Mouse (Mus musculus) kidney, adult 18-20 months (tissue): ENCODE measurements around the gene Specc1l.
"Not testable (repeated sequence)": the region's sequence is repeated elsewhere in the genome, so short reads cannot be mapped to it uniquely, and the experiment has no call there.

ENCODE experiments used
- DNase-seq: peaks from one replicate; pipeline ENCODE4 v3.0.0; 2021

Specc1l gene

DNA sequence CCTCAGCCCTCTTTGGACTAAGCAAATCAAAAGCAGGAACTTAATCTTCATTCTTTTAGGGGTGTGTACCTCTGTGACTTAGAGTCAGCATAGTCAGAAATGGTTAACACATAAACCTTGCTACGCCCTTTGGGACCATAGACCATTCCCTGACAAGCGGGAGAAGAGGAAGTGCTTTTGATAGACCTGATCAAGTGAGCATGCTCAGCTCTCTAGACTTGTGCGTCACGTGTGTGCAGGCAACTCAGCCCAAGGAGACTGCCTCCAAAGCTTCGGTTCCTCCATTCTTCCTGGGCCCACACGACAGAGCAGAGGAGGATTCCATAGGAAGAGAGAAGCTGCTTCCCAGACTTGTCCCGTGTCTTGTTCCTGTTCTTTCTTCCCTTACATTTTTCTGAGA, 76.7 kb downstream of the Specc1l start:
- DNase-seq = no peak

DNA sequence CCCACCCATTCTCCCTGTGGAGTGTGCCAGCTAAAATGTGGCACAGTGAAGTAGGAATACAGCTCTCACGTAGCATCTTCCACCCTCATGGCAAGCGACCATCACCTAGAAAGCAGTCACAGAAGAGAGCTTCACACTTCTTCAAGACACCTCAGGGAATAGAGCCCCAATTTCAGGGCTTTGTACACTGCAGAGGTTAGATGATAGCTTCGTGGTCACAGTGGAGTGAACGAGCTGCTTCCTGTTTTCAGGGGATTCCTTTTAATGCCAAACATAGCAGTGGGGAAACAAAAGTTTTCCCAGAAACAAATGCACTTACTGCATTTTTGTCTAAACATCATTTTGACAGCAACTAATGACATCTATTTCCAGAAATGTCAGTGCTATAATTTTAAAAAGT, 77.5 kb downstream of the Specc1l start:
- no peak for DNase-seq

DNA sequence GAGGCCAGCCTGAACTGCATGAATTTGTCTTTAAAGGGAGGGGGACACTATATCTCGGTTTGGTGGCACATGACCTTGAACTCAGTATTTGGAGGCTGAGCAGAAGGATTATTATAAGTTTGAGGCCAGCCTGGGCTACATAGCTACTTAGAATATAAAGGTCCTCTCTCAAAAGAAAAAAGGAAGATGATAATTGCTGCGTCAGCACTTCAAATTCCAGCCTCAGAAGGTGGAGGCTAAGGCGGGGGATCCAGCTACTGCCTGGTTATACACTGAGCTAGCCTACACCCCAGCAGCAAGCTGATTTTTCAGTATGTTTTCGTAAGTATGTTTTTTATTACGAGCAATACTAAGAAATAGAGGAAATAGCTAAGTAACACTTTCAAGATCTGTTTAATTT, 78.8 kb downstream of the Specc1l start:
- no peak for DNase-seq

DNA sequence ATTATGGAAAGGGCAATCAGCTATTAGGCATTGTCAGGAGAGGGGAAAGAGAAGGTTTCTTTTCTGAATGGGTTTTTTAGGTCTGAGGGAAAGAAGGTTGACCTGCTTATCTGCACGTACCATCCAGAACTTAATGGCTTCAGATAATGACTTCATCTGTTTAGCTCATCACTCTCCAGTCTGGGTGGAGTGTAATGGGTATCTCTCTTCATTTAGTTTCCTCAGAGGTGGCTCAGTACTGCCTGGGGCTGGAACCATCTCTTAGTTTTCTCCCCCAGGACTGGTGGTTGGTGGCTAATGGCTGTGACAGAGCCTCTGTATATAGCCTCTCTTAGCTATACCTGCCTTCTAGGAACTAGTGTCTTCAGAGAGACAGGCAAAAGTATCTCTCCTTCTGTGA, 79.5 kb downstream of the Specc1l start:
- DNase-seq = no peak

DNA sequence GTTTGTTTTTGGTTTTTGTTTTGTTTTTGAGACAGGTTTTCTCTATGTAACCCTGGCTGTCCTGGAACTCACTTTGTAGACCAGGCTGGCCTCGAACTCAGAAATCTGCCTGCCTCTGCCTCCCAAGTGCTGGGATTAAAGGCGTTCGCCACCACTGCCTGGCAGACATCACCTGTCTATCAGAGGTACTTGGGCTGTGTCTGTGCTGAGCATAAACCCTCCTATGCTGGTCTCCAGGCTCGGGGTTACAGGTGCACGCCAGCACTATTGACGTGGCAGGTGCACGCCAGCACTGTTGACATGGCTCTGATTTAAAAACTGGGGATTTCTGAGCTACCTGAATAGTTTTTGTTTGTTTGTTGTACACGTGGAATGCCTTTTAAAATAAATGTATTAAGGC, 80.3 kb downstream of the Specc1l start:
- DNase-seq = not testable (repeated sequence)

DNA sequence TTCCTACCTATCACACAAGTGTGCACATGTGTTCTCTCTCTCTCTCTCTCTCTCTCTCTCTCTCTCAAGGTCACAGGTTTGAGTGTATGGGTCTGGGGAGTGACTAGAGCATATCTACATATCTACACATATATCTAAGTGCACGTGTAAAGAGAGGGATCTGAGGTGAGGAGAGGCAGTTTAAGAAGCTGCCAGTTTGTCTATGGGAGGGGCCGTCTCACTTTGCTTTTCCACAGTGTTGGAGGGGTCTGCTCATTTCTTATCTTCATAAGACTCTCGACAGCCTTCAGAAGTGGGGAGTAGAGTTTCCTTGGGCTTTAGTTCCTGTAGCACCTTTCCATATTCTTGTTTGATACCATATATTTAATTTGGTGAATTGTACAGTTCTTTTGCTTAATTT, 81.4 kb downstream of the Specc1l start:
- no peak for DNase-seq

DNA sequence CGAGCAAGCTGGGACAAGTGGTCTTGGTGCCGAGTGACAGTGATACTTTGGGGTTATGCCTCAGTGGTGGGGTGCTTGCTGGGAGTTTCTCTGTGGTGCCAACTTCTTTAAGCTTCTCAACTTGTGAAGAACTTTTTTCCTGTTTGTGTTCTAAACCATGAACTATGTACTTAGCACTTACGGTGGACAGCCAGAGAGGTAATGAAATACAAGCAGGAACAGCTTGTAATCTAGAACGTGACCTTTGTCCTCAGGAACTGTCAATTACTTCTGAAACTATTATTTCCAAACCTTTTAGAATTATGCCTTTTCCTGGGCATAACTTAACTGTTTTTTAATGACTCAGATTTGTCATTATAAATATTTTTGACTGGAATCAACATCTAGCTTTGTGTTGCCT, 82.5 kb downstream of the Specc1l start:
- DNase-seq = no peak

DNA sequence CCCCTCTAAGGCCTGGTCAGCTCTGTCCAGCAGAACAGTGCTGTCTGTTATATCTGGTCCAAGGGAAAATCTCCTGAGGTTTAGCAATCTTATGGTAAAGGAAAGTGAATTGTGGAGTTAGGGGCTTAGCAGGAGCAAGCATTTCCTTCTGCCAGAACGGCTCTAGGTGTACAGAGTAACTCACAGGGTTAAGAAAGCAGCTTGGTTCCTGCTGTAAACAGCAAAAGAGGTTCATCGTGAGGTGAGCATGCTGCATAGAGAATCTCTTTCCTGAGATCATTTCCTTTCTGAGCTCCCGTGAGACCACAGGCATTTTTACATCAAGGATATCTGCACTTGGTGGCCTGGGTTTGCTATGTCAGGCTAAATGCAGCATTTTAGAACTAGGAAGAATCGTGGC, 83.1 kb downstream of the Specc1l start:
- DNase-seq = no peak

DNA sequence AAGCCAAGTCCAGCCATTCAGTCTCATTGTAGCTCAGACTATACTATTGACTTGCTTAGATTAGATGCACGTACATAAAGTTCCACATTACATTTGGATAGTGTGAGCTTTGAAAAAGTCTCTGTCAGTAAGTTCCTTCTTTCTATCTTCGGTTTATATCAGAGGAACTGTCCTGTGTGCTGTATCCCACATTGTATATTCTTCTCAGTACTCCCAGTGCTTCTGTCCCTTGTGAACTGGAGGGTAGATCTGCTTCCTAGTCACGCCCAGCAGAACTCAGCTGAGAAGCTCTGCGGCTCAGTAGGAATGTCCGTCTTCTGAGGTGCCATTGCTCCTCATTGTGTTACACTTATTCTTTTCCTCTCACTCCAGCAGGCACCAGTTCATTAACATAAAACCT, 86.7 kb downstream of the Specc1l start:
- DNase-seq = no peak

DNA sequence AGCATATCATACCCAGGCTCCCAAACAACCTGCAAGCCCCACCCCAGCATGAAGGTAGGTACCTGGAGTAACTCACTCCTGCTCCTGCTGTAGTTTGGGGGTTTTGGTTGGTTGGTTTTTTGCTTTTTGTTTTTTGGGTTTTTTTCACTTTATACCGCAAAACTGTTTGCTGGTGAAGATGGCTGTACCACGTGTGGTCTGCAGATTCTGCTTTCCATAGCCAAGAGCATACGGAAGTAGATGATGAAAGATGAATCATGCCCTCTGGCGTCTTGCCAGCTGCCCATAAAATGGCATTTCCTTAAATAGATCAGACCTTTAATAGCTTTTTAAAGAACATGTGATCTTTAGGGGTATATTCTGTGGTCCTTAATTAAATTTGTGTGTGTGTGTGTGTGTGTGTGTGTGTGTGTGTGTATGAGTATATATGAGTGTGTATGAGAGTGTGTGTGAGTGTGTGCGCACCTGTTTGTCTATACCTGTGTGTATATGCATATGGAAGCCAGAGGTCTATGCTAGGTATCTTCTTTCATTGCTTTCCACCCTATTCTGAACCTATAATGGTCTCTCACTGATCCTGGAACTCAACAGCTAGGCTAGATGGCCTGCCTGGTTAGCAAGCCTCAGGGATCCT, 88.0 kb downstream of the Specc1l start:
- DNase-seq = peak; percentile 53

DNA sequence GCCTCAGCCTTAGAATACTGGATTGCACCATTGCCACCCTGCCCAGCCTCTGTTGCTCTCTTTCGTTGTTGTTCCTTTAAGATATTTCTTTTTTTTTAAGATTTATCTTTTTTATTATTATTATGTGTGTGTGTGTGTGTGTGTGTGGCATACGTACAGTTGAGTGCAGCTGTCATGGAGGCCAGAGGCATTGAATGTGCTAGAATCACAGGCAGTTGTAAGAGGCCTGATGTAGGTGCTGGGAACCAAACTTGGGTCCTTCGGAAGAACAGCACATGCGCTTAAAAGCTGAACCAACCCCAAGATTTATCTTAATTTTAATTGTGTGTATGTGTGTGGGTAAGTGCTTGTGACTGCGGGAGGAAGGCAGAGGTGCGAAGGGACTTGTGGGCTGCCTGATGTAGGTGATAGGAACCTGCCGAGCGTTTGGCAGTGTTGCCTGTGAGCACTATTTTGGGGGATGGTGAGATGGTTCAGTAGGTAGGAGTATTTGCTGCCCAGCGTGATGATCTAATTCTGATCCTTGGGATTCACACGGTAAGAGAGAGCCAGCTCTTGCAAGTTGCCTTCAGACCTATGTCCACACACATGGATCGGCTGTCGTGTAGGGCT, 89.4 kb downstream of the Specc1l start:
- no peak for DNase-seq

DNA sequence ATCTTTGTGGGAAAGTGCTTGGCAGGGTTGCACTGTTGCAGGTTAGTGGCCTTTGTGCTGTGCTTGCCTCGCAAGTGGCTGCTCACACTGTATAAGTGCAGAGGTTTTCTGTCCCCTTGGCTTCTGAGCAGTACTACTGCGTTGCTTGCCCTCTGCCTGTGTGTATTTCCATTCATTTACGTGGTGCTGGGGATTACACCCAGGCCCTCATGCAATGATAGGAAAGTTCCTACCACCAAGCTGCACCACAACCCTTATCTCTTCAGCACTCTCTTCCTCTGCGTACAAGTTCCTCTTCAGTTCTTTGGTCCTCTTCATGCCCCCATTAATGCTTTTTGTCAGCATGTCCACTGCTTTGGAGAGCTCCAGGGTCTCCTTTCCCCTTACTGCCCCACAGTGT, 90.1 kb downstream of the Specc1l start:
- no peak for DNase-seq

DNA sequence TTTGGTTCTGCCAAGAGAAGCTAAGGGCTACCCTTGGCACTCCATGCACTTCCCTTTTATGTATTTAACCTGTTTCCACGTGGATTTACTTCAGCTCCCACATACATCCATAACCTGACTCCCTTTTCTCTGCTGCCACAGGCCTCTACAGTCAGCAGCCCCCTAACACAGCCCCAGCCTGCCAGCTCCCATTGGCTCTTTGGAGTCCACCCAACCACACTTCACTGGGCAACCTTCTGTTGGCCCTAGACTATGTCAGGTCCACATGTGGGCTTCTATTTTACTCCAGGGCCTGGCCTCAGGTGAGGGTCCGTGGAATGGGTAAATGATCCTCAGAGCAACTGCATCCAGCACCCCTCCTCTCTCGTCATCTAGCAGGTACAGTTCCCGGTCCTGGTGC, 90.7 kb downstream of the Specc1l start:
- DNase-seq = no peak

DNA sequence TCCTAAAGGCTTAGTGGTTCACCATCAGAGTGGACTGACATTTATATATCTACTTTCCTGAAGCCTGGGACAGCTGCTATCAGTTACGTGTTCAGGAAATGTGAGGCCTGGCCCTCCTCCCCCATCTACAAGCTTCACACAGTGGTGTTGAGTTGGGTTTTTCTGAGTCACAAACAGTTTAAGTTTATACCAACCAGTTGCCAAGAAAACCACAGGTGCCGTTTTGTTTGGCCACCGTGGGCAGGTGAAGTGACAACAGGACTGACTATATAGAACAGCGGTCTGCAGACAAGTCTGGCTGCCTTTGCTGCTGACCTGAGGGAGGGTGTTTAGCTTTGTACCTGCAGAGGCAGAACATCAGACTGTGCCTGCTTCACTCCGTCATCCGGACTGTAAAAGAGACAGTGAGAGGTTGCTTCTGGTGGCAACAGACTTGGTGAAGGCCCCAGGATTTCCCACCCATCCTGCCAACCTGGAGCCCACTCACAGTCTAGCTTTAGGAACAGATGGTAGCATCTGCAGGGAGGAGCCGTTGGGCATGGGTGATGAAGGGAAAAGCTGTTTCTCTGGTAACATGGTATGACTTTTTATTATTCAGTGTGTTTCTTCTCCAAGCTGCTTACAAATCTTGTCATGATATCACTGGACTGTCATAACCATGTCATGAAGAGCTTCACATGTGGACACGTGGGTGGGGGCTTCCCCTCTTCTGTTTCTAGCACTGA, 91.6 kb downstream of the Specc1l start:
- DNase-seq = no peak

DNA sequence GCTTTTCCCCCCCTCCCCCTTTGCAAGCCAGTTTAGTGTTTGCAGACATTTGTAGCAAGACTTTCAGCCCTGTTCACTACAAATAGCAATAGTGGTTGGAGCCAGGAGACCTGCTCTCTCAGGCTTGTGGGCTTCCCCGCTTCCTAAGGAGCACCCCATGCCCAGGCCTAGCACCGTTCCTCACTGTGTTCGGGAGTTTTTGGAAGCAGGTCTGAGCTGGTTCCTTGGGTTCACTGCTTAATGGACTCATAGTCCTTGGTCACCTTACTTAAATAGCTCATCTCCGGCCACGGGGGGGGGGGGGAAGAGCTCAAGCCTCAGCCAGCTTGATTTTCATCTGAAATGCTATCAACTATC, 92.2 kb downstream of the Specc1l start:
- no peak for DNase-seq

DNA sequence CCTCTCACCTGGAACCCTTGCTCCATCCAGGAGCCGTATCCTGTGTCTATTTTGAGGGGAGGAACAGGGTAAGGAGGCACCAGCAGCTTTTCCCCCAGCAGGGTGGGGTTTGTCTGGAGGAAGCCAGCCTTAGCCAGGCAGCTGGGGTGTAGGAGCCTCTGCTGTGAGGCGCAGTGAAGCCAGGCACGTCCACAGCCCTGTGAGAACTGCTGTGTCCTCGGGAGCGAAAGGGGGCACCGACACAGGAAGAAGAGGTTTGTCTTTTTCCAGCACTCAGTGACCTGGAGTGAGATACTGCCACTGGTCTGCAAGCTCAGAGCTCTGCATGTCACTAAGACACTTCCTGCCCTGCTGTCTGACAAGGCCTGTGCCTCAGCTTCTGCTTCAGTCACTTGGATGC, 92.5 kb downstream of the Specc1l start:
- DNase-seq = no peak

DNA sequence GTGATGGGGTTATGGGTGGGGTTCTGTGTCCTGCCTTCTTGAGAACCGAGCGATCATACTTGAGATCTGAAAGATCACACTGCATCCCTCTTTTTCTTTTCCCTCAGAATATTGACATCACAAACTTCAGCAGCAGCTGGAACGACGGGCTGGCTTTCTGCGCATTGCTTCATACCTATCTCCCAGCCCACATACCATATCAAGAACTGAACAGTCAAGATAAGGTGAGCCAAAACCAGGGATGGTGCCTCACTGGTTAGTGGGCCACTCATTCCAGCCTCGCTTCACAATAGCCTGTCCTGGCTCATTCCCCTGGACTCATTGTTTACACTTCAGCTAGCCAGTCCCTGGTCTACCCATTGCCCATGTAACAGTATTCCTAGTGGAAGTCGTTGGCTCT, 95.3 kb downstream of the Specc1l start:
- DNase-seq = no peak

DNA sequence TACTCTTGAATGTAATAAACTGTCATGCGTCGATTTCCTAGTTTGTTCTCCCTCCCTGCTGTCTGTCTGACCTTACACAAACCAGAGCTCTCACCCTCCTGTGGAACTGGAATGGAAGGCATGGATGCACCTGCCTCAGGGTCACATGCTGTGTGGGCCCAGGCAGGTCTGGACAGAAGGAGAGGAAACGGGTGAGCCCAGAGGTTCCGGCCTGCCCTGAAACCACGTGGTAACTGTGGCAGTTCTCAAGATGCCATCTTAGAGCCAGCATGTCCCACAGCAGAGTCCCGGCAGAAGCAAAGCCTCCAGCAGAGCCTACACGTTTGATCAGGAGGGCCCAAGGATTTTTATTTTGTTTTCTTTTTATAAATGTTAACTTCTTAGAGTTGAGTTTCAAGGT, 100.5 kb downstream of the Specc1l start:
- no peak for DNase-seq

DNA sequence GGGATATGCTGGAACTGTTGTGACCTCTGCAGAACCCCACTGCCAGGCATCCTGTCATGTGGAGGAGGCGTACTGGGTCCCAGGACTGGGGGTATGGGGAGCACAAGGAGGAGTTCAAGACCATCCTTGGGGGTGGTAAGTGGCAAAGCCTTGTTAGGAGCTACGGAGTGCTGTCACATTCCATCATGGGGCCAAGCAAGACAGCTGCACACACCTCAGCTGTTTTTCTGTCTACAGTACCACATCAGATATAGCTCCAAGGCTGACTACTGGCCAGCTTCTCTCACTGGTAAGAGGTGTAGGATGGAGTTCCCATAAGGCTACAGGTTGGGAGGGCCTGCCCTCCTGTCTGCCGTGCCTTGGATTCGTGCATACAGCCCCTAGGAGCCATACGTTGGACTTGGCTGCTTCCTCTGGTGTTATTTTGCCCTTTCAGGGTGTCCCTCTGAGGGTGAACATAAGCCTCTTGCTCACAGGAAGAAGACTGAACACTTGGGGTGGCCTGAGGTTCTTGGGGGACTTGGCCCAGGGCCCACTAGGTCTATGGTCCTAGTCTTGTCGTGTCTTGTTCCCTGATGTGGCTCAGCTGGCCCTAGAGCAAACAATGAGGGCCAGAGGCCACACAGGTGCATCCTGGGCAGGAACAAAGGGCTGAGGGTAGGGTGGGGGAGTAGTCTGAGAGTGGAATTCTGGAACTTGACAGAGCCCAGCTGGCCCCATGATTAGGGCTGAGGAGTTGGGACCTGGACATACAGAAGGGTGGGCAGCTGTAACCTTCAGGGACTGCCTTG, 102.5 kb downstream of the Specc1l start:
- DNase-seq = peak; percentile 23

DNA sequence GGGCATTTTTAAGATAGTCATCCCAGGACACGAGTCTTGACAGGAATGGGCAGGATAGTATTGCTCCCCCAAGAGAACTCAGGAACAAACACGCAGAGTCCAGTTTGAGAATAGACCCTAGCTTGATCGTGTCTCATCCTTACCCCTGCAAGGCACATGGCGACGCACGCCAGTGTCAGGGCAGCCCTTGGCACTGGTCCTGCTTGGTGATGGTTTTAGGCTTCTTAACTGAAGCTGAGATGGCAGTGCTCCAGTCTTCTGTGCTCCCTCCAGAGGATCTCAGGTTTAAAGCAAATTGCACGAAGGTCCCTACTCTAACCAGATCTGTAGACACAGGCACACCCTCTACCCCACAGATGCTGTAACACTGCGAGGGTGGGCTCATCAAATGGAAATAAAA, 103.9 kb downstream of the Specc1l start:
- no peak for DNase-seq

DNA sequence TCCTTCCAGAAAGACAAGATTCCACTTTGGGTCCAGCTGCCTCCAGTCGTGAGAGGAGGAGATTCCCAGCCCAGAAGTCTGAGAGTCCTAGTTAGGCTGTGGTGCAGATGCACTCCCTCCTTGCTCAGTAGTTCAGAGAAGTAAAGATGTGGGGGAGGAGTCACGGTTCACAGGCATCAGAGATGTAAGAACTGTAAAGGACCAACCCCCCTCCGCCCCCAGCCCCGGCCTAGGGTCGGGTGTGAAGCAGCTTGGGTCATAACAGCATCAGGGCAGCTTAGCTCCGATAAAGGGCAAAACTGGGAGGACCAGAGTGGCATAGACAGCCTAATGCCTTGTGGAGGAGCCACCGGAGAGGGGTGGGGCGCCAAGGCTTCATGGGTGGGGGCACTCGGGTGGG, 104.6 kb downstream of the Specc1l start:
- no peak for DNase-seq

DNA sequence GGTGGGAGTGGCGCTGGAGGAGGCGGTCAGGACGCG, 104.8 kb downstream of the Specc1l start, which contains the start of gene Adora2a:
Gene Adora2a, plus strand, starts transcription at position 6 of the 36 bp plus-strand sequence.
- DNase-seq = no peak

DNA sequence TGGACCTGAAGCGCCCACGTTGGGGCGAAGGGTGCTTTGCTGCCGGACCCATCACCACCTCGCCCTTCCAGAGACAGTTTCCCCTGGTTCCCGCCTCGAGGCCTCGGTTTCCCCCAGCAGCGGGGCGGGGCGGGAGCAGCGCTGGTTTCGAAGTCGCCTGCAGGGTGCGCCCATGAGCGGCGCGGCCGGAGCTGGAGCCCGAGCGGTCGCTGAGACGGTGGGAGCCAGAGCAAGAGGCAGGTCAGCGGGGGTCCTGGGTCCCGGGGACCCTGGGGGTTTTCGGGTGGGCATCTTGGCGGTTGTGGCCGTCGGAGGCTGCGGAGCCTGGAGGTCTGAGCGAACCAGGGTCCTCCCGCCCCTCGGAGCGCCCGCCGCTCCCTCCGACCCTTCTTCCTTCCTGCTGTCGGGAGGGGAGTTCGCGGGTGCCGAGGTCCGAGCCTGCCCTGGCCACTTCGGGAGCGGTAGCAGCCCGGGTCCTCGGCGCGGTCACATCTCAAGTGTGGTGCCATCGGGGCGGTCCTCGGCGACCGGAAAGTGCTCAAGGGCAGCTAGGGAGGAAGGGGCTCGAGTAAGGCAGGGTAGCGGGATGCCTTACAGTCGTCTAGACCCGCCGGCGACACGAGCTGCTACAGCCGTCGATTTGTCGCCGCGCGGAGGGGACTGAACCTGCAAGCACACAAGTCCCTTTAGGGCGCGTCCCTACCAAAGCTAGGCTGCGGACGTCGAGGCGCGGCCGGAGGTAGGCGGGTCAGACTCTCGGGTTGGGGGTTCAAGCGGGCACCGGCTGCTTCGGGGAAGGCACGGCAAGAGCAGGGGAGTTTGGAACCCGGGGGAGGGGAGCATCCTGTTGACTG, 105.3 kb downstream of the Specc1l start:
- peak; percentile 77 for DNase-seq

DNA sequence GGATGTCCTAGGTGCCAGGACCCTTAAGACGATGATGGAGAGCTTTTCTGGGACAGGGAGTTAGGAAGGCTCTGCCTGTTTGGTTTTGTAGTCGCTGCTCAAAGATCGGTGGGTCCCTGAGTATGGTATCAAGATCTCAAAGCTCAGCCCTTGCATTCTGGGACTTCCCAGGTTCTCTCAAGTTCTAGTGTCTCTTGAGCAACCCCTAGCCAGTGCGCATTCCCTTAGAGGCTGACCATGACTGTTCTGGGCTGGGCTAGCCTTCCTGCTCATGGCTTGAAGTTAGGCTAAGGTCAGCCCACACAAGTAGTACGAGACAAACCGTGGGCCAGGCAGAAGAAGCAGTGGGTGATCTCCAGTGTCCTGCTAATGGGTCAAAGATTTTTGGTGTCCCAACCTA, 106.3 kb downstream of the Specc1l start:
- DNase-seq = no peak
